Mouse (Mus musculus): ENCODE results near the gene Ppp1r13b. TPM values are rescaled to one million over a fixed set of nuclear protein-coding genes. Genes with fewer than 3 reads are reported as not detected.

Ppp1r13b gene
- polyA plus RNA-seq, 1 experiment from 2014 or later = 8.1 TPM

- ATAC-seq = peak; percentile 54
- peak overlapping the region; percentile 79 for H3K4me3 ChIP-seq
Measured at GRCm38 (mm10) chr12:111816967-111817366, 90.9 kb downstream of the Ppp1r13b start.

GRCm38 (mm10) chr12:111816528-111816927 lies 91.4 kb downstream of the Ppp1r13b start:
- no peak for ATAC-seq

More at GRCm38 (mm10) chr12:111816967-111817366, 90.9 kb downstream of the Ppp1r13b start:
- 14% methylated on average over 9 of the region's 9 CpGs for WGBS (ENCODE audit: insufficient replicate concordance)
- H3K9ac ChIP-seq = peak overlapping the region; percentile 80
- peaks cover 39% of the 10 kb centered on the region for H3K36me3 ChIP-seq
- peak overlapping the region; percentile 96 for H3K27ac ChIP-seq
- H3K9me3 ChIP-seq (replicated peaks) = no peaks in the 10 kb centered on the region
- peaks cover 86% of the 10 kb centered on the region for H3K4me1 ChIP-seq
- peak overlapping the region; percentile 87 for H3K4me2 ChIP-seq
- no peaks in the 10 kb centered on the region for H3K27me3 ChIP-seq (replicated peaks)

GRCm38 (mm10) chr12:111814769-111815762 lies 92.8 kb downstream of the Ppp1r13b start:
- ATAC-seq = no peak
- H3K9me3 ChIP-seq (replicated peaks) = no peaks in the 10 kb centered on the region
- 18% methylated on average over 19 of the region's 19 CpGs for WGBS (ENCODE audit: insufficient replicate concordance)

More at GRCm38 (mm10) chr12:111816528-111816927, 91.4 kb downstream of the Ppp1r13b start:
- 61% methylated on average over 13 of the region's 13 CpGs for WGBS (ENCODE audit: insufficient replicate concordance)
- peak overlapping the region; percentile 87 for H3K4me2 ChIP-seq
- peak overlapping the region; percentile 79 for H3K4me3 ChIP-seq
- peak overlapping the region; percentile 80 for H3K9ac ChIP-seq
- no peaks in the 10 kb centered on the region for H3K9me3 ChIP-seq (replicated peaks)
- H3K27ac ChIP-seq = peak overlapping the region; percentile 96
- peaks cover 86% of the 10 kb centered on the region for H3K4me1 ChIP-seq
- peaks cover 38% of the 10 kb centered on the region for H3K36me3 ChIP-seq
- no peaks in the 10 kb centered on the region for H3K27me3 ChIP-seq (replicated peaks)

GRCm38 (mm10) chr12:111813766-111814617 lies 93.9 kb downstream of the Ppp1r13b start, which contains the start of the genes Xrcc3 and Zfyve21:
Xrcc3 (minus strand) TSS chr12:111813873.
Zfyve21 (plus strand) TSS chr12:111814170.
- 2% methylated on average over 87 of the region's 87 CpGs for WGBS (ENCODE audit: insufficient replicate concordance)
- Histone ChIP-seq H3K36me3 (peaks cover 45% of the 10 kb centered on the region), H3K9me3 (replicated peaks) (no peaks in the 10 kb centered on the region), H3K27me3 (replicated peaks) (no peaks in the 10 kb centered on the region), H3K27ac (peak within 1 kb of the TSS; percentile 96), H3K4me1 (peaks cover 84% of the 10 kb centered on the region), H3K9ac (peak within 1 kb of the TSS; percentile 83), H3K4me2 (peak within 1 kb of the TSS; percentile 89), H3K4me3 (peak within 1 kb of the TSS; percentile 79)
- peak; percentile 93 for ATAC-seq

More at GRCm38 (mm10) chr12:111814769-111815762, 92.8 kb downstream of the Ppp1r13b start:
- Histone ChIP-seq H3K27me3 (replicated peaks) (no peaks in the 10 kb centered on the region), H3K36me3 (peaks cover 37% of the 10 kb centered on the region), H3K9ac (peak overlapping the region; percentile 80), H3K27ac (peak overlapping the region; percentile 96), H3K4me2 (peak overlapping the region; percentile 87), H3K4me1 (peaks cover 84% of the 10 kb centered on the region), H3K4me3 (peak overlapping the region; percentile 79)

- peaks cover 79% of the 10 kb centered on the region for H3K4me1 ChIP-seq
- H3K27me3 ChIP-seq (replicated peaks) = no peaks in the 10 kb centered on the region
- H3K4me2 ChIP-seq = peak overlapping the region; percentile 89
- peaks cover 45% of the 10 kb centered on the region for H3K36me3 ChIP-seq
- ATAC-seq = no peak
- WGBS (ENCODE audit: insufficient replicate concordance) = 5% methylated on average over 27 of the region's 27 CpGs
- H3K9me3 ChIP-seq (replicated peaks) = no peaks in the 10 kb centered on the region
- peak overlapping the region; percentile 83 for H3K9ac ChIP-seq
- H3K4me3 ChIP-seq = peak overlapping the region; percentile 79
- peak overlapping the region; percentile 72 for H3K27ac ChIP-seq
Measured at GRCm38 (mm10) chr12:111813111-111813765, 94.7 kb downstream of the Ppp1r13b start.

DNA sequence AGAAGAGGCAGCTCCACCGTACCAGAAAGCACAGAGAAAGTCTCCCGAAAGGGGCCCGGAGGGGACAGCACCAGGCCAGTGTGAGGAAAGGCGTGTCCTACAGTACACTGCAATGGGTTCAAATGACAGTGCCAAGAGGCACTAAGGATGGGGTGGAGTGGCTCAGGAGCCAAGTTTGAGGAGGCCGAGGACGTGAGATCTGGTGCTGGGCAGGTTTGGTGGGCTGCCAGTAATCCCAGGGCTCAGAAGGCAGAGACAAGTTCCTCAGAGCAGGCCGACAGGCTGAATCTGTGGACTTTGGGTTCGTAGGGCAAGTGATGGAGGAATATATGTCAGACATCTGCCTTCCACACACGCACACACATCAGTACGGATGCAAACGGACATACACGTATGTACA lies 95.3 kb downstream of the Ppp1r13b start:
- Histone ChIP-seq H3K4me3 (peak overlapping the region; percentile 79), H3K27me3 (replicated peaks) (no peaks in the 10 kb centered on the region), H3K4me2 (peak overlapping the region; percentile 89), H3K4me1 (peaks cover 73% of the 10 kb centered on the region), H3K9ac (peak overlapping the region; percentile 83), H3K27ac (peak overlapping the region; percentile 72; the same call in 1 of the 2 replicates), H3K36me3 (peaks cover 45% of the 10 kb centered on the region), H3K9me3 (replicated peaks) (no peaks in the 10 kb centered on the region)
- ATAC-seq = no peak
- 61% methylated on average over 12 of the region's 12 CpGs for WGBS (ENCODE audit: insufficient replicate concordance)

GRCm38 (mm10) chr12:111812075-111812474 lies 95.8 kb downstream of the Ppp1r13b start:
- peaks cover 67% of the 10 kb centered on the region for H3K4me1 ChIP-seq
- ATAC-seq = no peak
- peaks cover 48% of the 10 kb centered on the region for H3K36me3 ChIP-seq
- 88% methylated on average over 13 of the region's 13 CpGs for WGBS (ENCODE audit: insufficient replicate concordance)
- no peaks in the 10 kb centered on the region for H3K9me3 ChIP-seq (replicated peaks)
- H3K9ac ChIP-seq = no peak overlapping the region; the same call in 1 of the 2 replicates
- H3K4me2 ChIP-seq = peak overlapping the region; percentile 89
- peak overlapping the region; percentile 79 for H3K4me3 ChIP-seq
- H3K27me3 ChIP-seq (replicated peaks) = no peaks in the 10 kb centered on the region
- no peak overlapping the region for H3K27ac ChIP-seq

GRCm38 (mm10) chr12:111809762-111810161 lies 98.1 kb downstream of the Ppp1r13b start:
- H3K4me3 ChIP-seq = no peak overlapping the region
- no peak for ATAC-seq
- no peaks in the 10 kb centered on the region for H3K9me3 ChIP-seq (replicated peaks)
- peaks cover 44% of the 10 kb centered on the region for H3K4me1 ChIP-seq
- H3K36me3 ChIP-seq = peaks cover 72% of the 10 kb centered on the region
- WGBS (ENCODE audit: insufficient replicate concordance) = 12% methylated on average over 9 of the region's 9 CpGs
- H3K27me3 ChIP-seq (replicated peaks) = no peaks in the 10 kb centered on the region
- H3K27ac ChIP-seq = peak overlapping the region; percentile 52; the same call in 1 of the 2 replicates
- H3K9ac ChIP-seq = no peak overlapping the region; the same call in 1 of the 2 replicates
- peak overlapping the region; percentile 34 for H3K4me2 ChIP-seq

GRCm38 (mm10) chr12:111808775-111809174 lies 99.1 kb downstream of the Ppp1r13b start:
- 84% methylated on average over 6 of the region's 6 CpGs for WGBS (ENCODE audit: insufficient replicate concordance)
- peaks cover 44% of the 10 kb centered on the region for H3K4me1 ChIP-seq
- H3K27me3 ChIP-seq (replicated peaks) = no peaks in the 10 kb centered on the region
- no peak overlapping the region for H3K4me3 ChIP-seq
- no peak overlapping the region for H3K9ac ChIP-seq
- no peaks in the 10 kb centered on the region for H3K9me3 ChIP-seq (replicated peaks)
- no peak for ATAC-seq
- no peak overlapping the region for H3K4me2 ChIP-seq
- peaks cover 81% of the 10 kb centered on the region for H3K36me3 ChIP-seq
- no peak overlapping the region for H3K27ac ChIP-seq

- no peak for ATAC-seq
- no peak overlapping the region for H3K9ac ChIP-seq
- H3K27ac ChIP-seq = no peak overlapping the region
- H3K36me3 ChIP-seq = peaks cover 98% of the 10 kb centered on the region
- no peak overlapping the region for H3K4me3 ChIP-seq
- no peaks in the 10 kb centered on the region for H3K27me3 ChIP-seq (replicated peaks)
- 74% methylated on average over 5 of the region's 5 CpGs for WGBS (ENCODE audit: insufficient replicate concordance)
- no peaks in the 10 kb centered on the region for H3K9me3 ChIP-seq (replicated peaks)
- no peaks in the 10 kb centered on the region for H3K4me1 ChIP-seq
- H3K4me2 ChIP-seq = no peak overlapping the region
Measured at GRCm38 (mm10) chr12:111803538-111803937, 104.4 kb downstream of the Ppp1r13b start.
